Mouse (Mus musculus): ENCODE measurements at regions not wholly inside any gene's neighbourhood (a gene's known extent, or its start where the extent isn't known, plus 50 kb on each side); places are given as distances from the start of the nearest gene placed in this dataset.

- H3K4me3 ChIP-seq (ENCODE audit: insufficient read depth, low read length): peak overlapping the region; percentile 47
- H3K4me1 ChIP-seq (ENCODE audit: control insufficient read depth, insufficient read depth, low read length): peaks cover 26% of the 10 kb centered on the region
- no peak for TF ChIP-seq CTCF (IDR thresholded peaks at IDR 0.05; ENCODE audit: low read depth, low read length)
- TF ChIP-seq POLR2A (IDR thresholded peaks at IDR 0.05; ENCODE audit: borderline replicate concordance, low read depth, low read length): no peak
- peak overlapping the region; percentile 91 for H3K27ac ChIP-seq (ENCODE audit: insufficient read depth, low read depth, low read length)
Measured at GRCm38 (mm10) chr1:23184728-23185127, 82.7 kb upstream of the 4933415F23Rik start.

DNA sequence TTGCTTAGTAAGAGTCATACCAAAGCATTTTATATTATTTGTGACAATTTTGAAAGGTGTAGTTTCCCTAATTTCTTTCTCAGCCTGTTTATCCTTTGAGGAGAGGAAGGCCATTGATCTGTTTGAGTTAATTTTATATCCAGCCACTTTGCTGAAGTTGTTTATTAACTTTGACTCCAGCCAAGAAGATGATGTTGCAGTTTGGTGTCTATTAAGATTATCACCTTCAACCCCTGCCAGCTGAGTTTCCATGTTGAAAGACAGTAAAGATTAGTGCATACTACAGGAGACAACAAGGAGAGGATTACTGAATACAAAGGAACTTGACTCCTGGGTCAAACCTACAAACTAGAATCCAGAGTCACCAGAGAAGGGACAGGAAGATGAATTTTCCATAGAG is 80.5 kb upstream of the 4933415F23Rik start:
- no peak for TF ChIP-seq POLR2A (IDR thresholded peaks at IDR 0.05; ENCODE audit: borderline replicate concordance, low read depth, low read length)
- TF ChIP-seq CTCF (IDR thresholded peaks at IDR 0.05; ENCODE audit: low read depth, low read length): no peak
- Histone ChIP-seq H3K27ac (ENCODE audit: insufficient read depth, low read depth, low read length) (no peak overlapping the region), H3K4me3 (ENCODE audit: insufficient read depth, low read length) (no peak overlapping the region), H3K4me1 (ENCODE audit: control insufficient read depth, insufficient read depth, low read length) (peaks cover 12% of the 10 kb centered on the region)

DNA sequence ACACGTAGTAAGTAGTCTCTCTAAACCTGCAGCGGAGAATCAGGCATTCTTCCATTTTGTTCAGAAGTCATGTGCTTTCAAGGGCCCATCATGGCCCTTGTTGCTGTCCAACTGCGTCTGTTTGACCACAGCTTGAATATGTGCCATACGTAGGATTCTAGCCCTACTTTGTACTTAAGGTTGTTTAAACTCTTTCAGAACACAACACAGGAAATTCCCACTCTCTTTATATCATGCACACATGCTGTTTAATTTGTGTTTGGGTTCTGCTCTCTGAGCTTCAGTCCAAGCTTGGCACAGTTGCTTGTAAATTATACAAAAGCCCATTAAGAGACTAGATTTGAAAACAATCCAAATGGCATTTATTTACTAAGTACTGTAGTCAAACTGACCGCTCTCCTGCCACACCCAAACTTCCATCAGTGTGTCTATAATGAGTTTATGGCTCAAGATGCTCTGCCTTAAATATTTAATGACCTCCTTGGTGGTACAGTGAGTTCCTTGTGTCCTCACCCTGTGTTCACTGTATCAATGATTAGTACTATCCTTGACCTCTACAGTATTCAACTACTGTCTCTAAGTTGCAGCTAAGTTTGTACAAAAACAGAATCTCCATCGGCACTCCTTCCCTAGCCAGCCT is 76.4 kb upstream of the 4933415F23Rik start:
- Histone ChIP-seq H3K4me3 (ENCODE audit: insufficient read depth, low read length) (no peak overlapping the region), H3K27ac (ENCODE audit: insufficient read depth, low read depth, low read length) (no peak overlapping the region), H3K4me1 (ENCODE audit: control insufficient read depth, insufficient read depth, low read length) (no peaks in the 10 kb centered on the region; the same call in 1 of the 2 replicates)
- no peak for TF ChIP-seq POLR2A (IDR thresholded peaks at IDR 0.05; ENCODE audit: borderline replicate concordance, low read depth, low read length)
- no peak for TF ChIP-seq CTCF (IDR thresholded peaks at IDR 0.05; ENCODE audit: low read depth, low read length)

DNA sequence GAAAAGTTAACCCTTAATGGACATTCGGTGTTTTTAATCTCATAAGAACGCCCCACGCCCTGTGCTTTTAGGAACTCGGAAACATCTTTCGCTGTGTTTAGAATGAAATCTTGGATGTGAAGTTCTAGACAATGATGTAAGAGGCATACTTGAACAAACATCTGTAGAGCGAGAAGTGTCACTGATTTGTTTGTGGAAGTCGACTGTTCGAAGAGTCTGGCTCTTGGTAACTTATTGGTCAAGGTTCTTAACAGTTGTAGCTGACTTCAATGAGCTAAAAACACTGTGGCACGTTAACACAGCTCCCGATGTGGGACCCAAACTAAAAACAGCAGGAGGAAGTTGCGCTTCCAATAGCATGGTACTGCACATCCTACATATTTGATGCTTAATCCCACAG is 72.0 kb upstream of the 4933415F23Rik start:
- Histone ChIP-seq H3K4me1 (ENCODE audit: control insufficient read depth, insufficient read depth, low read length) (no peaks in the 10 kb centered on the region; the same call in 1 of the 2 replicates), H3K4me3 (ENCODE audit: insufficient read depth, low read length) (no peak overlapping the region), H3K27ac (ENCODE audit: insufficient read depth, low read depth, low read length) (no peak overlapping the region)
- TF ChIP-seq CTCF (IDR thresholded peaks at IDR 0.05; ENCODE audit: low read depth, low read length) (no peak), POLR2A (IDR thresholded peaks at IDR 0.05; ENCODE audit: borderline replicate concordance, low read depth, low read length) (no peak)

GRCm38 (mm10) chr1:23173054-23173802 is 71.2 kb upstream of the 4933415F23Rik start:
- H3K4me1 ChIP-seq (ENCODE audit: control insufficient read depth, insufficient read depth, low read length): no peaks in the 10 kb centered on the region; the same call in 1 of the 2 replicates
- H3K27ac ChIP-seq (ENCODE audit: insufficient read depth, low read depth, low read length): no peak overlapping the region
- H3K4me3 ChIP-seq (ENCODE audit: insufficient read depth, low read length): no peak overlapping the region
- TF ChIP-seq POLR2A (IDR thresholded peaks at IDR 0.05; ENCODE audit: borderline replicate concordance, low read depth, low read length): no peak
- no peak for TF ChIP-seq CTCF (IDR thresholded peaks at IDR 0.05; ENCODE audit: low read depth, low read length)

GRCm38 (mm10) chr1:23171336-23171735 is 69.3 kb upstream of the 4933415F23Rik start:
- H3K27ac ChIP-seq (ENCODE audit: insufficient read depth, low read depth, low read length): no peak overlapping the region
- H3K4me3 ChIP-seq (ENCODE audit: insufficient read depth, low read length): no peak overlapping the region
- no peaks in the 10 kb centered on the region; the same call in 1 of the 2 replicates for H3K4me1 ChIP-seq (ENCODE audit: control insufficient read depth, insufficient read depth, low read length)
- TF ChIP-seq POLR2A (IDR thresholded peaks at IDR 0.05; ENCODE audit: borderline replicate concordance, low read depth, low read length) (no peak), CTCF (IDR thresholded peaks at IDR 0.05; ENCODE audit: low read depth, low read length) (no peak)

DNA sequence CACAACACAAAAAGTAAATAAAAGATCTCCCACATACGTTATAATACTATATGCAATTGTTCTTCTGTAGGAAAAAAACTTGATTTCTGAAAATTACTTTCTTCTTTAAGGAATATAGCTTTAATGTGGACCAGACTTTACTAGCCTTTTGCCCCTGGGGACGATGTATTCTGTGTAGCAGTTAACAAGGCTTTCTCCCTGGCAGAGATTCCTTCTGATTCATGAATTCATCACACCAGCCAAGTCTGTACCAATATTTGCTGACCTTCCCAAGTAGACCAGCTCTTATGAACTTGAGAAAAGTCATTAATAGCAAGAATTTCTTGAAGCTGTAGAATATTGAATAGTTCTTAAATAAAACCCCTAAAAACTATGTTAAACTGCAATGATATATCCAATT is 68.7 kb upstream of the 4933415F23Rik start:
- no peak overlapping the region for H3K27ac ChIP-seq (ENCODE audit: insufficient read depth, low read depth, low read length)
- no peak overlapping the region for H3K4me3 ChIP-seq (ENCODE audit: insufficient read depth, low read length)
- no peak for TF ChIP-seq POLR2A (IDR thresholded peaks at IDR 0.05; ENCODE audit: borderline replicate concordance, low read depth, low read length)
- no peak for TF ChIP-seq CTCF (IDR thresholded peaks at IDR 0.05; ENCODE audit: low read depth, low read length)
- H3K4me1 ChIP-seq (ENCODE audit: control insufficient read depth, insufficient read depth, low read length): no peaks in the 10 kb centered on the region; the same call in 1 of the 2 replicates

DNA sequence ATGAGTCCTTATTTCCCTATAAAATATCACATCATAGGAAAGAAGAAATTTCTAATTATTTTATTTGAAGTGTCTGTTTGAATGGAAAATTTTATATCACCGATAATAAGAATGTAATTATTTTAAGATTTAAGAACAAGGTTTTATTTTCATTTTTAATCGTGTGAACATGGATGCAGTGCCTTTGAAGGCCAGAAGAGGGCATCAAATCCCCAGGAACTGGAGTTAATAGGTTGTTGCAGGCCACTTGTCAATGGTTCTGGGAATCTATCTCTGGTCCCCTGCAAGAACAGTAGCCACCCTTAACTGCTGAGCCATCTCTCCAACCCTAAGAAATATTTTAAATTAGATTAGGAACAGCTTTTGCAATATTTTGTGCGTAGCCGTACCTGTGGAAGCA is 66.5 kb upstream of the 4933415F23Rik start:
- H3K4me1 ChIP-seq (ENCODE audit: control insufficient read depth, insufficient read depth, low read length): no peaks in the 10 kb centered on the region
- no peak overlapping the region for H3K27ac ChIP-seq (ENCODE audit: insufficient read depth, low read depth, low read length)
- no peak overlapping the region for H3K4me3 ChIP-seq (ENCODE audit: insufficient read depth, low read length)
- TF ChIP-seq CTCF (IDR thresholded peaks at IDR 0.05; ENCODE audit: low read depth, low read length) (no peak), POLR2A (IDR thresholded peaks at IDR 0.05; ENCODE audit: borderline replicate concordance, low read depth, low read length) (no peak)

GRCm38 (mm10) chr1:23163371-23163935 is 61.4 kb upstream of the 4933415F23Rik start:
- Histone ChIP-seq H3K4me1 (ENCODE audit: control insufficient read depth, insufficient read depth, low read length) (no peaks in the 10 kb centered on the region), H3K27ac (ENCODE audit: insufficient read depth, low read depth, low read length) (no peak overlapping the region), H3K4me3 (ENCODE audit: insufficient read depth, low read length) (no peak overlapping the region)
- TF ChIP-seq POLR2A (IDR thresholded peaks at IDR 0.05; ENCODE audit: borderline replicate concordance, low read depth, low read length) (no peak), CTCF (IDR thresholded peaks at IDR 0.05; ENCODE audit: low read depth, low read length) (no peak)

DNA sequence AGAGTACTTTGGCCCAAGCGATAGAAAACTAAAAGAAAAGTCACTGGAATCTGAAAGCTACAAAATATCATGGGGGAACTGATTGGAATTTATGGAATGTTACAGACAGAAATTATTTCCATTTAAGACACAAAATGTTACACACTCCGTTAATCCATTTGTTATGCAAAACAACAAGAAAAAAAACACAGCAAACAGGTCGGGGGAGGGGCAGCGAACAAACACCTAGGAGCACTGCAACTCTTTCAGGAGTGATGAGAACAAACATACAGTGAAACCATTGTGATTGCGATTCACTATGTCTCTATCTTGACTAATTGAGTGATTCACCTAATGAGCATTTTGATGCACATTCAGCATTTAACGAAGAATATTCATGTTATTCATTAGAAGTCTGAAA is 60.7 kb upstream of the 4933415F23Rik start:
- TF ChIP-seq POLR2A (IDR thresholded peaks at IDR 0.05; ENCODE audit: borderline replicate concordance, low read depth, low read length) (no peak), CTCF (IDR thresholded peaks at IDR 0.05; ENCODE audit: low read depth, low read length) (no peak)
- H3K4me1 ChIP-seq (ENCODE audit: control insufficient read depth, insufficient read depth, low read length): no peaks in the 10 kb centered on the region
- H3K4me3 ChIP-seq (ENCODE audit: insufficient read depth, low read length): no peak overlapping the region
- no peak overlapping the region for H3K27ac ChIP-seq (ENCODE audit: insufficient read depth, low read depth, low read length)

All from bone marrow macrophage, adult 2 months (primary cell).